Mouse (Mus musculus): ENCODE data around the gene Slc22a1.

Gene Slc22a1

DNA sequence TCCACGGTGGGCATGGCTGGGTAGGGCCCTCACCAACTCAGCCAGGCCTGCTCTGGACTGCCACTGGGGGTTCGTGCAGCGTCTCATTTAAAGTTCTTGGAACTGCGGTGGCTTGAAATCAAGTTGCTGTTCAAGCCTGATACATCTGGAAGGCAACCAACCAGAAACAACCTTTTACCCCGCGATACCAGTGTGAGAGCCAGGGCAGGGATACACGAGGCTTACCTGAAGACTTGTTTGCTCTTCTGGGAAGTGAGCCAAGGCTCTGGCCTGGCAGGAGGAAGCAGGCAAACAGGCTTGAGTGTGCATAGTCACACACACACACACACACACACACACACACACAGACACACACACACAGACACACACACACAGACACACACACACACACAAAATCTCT, at the start of gene Slc22a1:
TSS of gene Slc22a1 (minus strand) at position 184 of the 400 bp plus-strand sequence.
- DNase-seq = no peak

DNA sequence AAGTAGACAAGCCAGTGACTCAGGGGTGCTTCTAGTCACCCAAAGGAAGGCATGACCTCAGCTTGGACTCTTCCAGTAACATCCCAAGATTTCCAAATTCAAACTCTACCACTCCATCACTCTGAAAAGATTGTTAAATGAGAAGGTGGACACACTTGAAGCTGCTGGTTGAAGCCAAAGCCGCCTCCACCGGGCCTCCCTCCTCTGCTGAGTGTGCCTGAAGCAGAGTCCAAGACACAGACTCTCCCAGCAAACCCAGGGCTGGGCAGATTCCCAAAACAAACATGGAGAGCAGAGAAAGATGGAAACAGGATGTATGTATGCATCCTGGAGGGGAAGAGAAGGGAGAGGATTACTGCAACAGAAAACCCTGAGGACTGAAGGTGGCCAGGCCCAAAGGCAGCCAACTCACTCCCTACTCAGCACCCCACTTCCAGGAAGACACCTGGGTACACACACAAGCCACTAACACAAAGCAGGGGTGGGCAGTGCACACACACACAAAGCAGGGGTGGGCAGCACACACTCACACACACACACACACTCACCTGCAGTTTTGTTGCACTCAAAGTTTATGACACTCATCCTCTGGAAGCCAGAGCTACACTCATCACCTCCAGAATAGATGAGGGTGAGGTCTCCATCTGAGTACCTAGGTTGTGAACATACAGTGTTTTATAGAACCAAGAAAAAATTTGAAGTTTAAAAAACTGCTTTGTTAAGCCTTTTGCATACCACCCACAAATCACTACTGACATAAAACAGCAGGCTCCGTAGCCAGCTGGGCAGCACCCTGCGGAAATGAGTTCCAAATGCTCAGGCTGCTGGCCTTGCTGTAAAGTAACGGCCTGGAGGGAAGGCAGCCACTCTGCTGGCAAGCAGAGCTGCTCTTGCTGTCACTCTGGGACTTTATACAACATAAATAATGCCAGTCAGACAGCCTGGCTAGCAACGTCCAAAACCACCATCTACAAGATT, 49.4 kb upstream of the Slc22a1 start:
- DNase-seq = peak; percentile 57 to 59

GRCm38 (mm10) chr17:12723986-12724766, 48.5 kb upstream of the Slc22a1 start:
- peak; percentile 48 to 57 for DNase-seq

- DNase-seq = peak in 1 of 2 experiments; percentile 35
These were observed 47.0 kb upstream of the Slc22a1 start for GRCm38 (mm10) chr17:12722622-12723021.

DNA sequence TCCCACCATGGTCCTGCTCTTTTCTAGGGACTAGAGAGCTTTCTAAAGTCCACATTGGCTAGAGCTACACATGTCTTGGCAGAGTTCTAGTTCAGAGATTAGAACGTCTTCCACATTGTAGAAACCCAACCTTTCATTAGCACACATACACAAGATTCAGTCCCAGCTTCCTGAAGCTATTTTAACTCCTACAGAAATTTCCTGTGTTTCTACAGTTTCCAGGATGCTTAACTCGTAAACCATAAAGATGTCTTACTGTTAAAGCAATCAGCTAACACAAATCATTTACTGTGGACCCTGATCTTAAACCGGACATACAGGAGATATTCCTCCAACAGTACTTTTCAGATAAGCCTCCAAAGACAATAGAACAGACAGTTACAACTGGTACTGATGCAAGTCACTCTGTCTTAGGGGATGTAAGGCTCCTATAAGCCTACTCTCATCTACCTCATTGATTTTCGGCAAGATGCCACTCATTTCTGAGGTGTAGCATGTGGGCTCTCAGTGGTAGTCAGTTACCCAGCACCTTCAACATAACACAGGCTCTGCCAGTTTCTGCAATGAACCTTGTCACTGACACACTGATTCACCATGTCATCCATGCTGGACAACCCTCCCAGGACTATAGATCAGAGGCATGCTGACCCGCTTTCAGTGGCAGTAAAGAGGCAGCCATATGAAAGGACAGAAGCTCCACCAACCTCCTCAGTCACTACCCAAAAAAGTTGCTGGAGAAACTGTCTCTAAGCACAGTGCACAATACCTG, 45.7 kb upstream of the Slc22a1 start:
- DNase-seq = peak in 1 of 2 experiments; percentile 51

GRCm38 (mm10) chr17:12718251-12718650, 42.6 kb upstream of the Slc22a1 start:
- peak; percentile 70 to 71 for DNase-seq

GRCm38 (mm10) chr17:12717445-12717844, 41.8 kb upstream of the Slc22a1 start:
- DNase-seq = peak; percentile 34 to 43

DNA sequence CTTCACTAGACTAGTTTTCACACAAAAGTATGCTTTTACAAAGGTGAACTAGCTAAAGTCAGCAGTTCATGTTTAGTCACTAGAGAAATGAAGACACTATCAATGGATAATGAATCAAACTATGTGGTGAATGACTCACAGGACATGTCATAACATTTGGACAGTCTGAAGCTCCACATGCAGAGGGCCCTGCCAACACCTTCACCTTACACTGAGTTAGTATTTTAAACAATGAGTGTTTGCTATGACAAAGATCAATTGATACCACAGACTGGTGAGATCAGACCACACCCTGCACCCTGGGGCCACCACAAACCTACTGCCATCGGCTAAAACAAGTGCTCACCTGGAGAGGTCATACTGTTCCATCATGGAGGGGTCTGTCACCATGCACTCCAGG, 39.4 kb upstream of the Slc22a1 start:
- no peak for DNase-seq

GRCm38 (mm10) chr17:12714080-12714561, 38.5 kb upstream of the Slc22a1 start:
- peak; percentile 53 to 58 for DNase-seq

- DNase-seq = no peak
These were observed 37.4 kb upstream of the Slc22a1 start for GRCm38 (mm10) chr17:12712993-12713392.

DNA sequence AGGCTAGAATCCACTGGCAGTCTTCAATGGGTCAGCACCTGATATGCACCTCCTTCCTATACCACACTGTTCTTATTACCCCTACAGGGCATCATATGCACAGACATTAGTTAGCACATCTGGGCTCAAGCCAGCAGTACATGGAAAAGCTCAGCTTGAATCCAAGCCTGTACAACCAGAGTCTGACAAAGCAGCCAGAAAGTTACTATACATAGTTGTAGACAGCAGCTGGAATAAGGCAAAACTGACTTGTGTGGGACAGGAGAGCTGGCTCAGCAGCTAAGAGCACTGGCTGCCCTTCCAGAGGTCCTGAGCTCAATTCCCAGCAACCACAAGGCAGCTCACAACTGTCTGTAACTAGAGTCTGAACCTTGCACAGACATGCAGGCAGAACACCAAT, 36.6 kb upstream of the Slc22a1 start:
- no peak for DNase-seq

- DNase-seq = no peak
These were observed 35.3 kb upstream of the Slc22a1 start for GRCm38 (mm10) chr17:12710976-12711375.

- DNase-seq = no peak
These were observed 34.6 kb upstream of the Slc22a1 start for GRCm38 (mm10) chr17:12710050-12710780.

GRCm38 (mm10) chr17:12708398-12708797, 32.8 kb upstream of the Slc22a1 start:
- DNase-seq = no peak

- DNase-seq = no peak
These were observed 31.0 kb upstream of the Slc22a1 start for GRCm38 (mm10) chr17:12706590-12707049.

DNA sequence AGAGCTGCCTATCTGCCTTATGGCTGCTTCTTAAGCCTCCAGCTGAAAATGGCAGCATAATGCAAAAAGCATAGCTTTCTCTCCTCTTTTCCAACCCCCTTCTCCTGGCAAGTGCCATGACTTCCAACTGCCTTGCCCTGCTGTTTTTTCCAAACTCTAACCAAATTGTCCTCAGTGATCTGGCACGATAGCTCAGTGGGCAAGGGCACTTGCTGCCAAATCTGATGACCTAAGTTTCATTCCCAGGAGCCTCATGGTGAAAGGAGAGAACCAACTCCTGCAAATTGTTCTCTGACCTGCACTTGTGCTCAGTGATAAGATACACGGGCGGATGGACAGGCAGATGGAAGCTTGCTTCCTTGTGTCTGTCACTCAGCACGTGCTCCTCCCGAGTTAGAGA, 27.3 kb upstream of the Slc22a1 start:
- peak in 1 of 2 experiments; percentile 38 for DNase-seq

DNA sequence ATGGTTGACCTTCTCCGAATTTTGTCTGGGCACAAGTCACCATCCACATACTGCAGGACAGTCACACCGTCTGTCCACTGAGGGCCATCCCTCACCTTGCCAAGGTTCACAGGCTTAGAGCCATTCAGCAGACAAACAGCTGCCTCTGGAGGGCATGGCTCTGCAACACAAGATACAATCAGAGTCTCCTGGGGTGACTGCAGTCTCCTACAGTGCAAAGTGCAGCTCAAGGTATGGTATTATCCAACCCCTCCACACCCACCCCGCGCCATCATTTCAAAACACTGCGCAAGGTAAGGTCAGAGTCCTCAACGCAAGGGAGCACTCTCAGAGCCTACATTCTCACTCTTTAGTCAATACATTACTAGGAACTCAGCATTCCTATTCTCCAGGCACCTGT, 24.7 kb upstream of the Slc22a1 start:
- no peak for DNase-seq

GRCm38 (mm10) chr17:12691899-12692298, 16.3 kb upstream of the Slc22a1 start:
- DNase-seq = no peak

DNA sequence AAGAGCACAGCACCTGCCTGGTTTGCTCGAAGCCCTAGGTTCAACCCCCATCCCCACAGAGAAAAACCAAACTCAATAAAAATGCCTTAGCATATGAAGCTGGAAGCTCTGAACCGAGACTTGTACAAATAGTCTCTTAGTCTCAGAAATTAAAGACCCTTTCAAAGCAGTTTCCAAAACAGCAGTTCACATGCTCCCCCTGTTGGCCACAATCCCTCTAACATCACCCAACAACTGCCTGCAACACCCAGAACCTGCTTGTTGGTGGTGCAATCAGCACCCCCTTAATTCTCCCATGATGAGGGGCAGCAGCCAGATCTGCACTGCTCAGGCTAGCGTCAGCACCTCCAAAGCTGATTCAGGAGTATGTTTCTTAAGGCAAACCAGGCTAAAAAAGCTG, 13.9 kb upstream of the Slc22a1 start:
- peak in 1 of 2 experiments; percentile 46 for DNase-seq

GRCm38 (mm10) chr17:12688427-12689110, 12.9 kb upstream of the Slc22a1 start:
- DNase-seq = peak; percentile 74 to 82

Measured in cerebellum, postnatal 25 days (tissue).